Mouse (Mus musculus) megakaryocyte-erythroid progenitor cell, adult 5-6 weeks (primary cell): ENCODE measurements around the gene Eva1b. TPM values are rescaled to one million over a fixed set of nuclear protein-coding genes. Genes with fewer than 3 reads are reported as not detected.

ENCODE experiments used
- ATAC-seq: replicated peaks from 2 replicates; pipeline ENCODE4 v1.8.0; 2016; ENCODE audit warnings: mild to moderate bottlenecking, inconsistent platforms; ENCODE audit not compliant: severe bottlenecking, poor library complexity, low FRiP score, low TSS enrichment
- total RNA-seq, 2 experiments: library from RNA; stranded (forward) in 1 of 2; stranded (reverse) in 1 of 2; fragments of 200-1000, 215-1000 nt in 1 of 2; fragments of >200 nt in 1 of 2; fragmentation: Nextera tagmentation in 1 of 2; gene quantifications; 2 replicates each; pipeline ENCODE4 v1.2.3; 2014 to 2017

The Eva1b gene
- total RNA-seq, 2 experiments from 2014 or later = not detected

DNA sequence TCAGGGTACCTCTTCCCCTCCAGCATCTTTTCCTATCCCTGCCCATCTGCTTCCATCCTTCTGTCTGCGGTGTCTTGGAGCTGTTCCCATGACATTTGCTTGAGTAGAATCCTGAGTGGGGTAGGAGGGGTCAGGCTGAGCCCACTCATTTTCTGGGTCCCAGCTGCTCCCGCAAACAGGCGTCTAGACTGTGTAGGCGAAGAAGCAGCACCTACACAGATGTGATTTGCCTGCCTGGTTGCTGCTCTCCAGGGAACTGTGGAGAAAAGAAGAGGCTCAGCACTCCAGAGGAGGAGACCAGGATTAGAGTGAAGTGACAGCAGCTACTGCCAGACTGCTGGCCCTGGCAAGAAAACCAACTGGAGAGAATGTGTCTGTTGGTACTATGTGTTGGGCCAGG lies 28.9 kb upstream of the Eva1b start:
- no peak for ATAC-seq

DNA sequence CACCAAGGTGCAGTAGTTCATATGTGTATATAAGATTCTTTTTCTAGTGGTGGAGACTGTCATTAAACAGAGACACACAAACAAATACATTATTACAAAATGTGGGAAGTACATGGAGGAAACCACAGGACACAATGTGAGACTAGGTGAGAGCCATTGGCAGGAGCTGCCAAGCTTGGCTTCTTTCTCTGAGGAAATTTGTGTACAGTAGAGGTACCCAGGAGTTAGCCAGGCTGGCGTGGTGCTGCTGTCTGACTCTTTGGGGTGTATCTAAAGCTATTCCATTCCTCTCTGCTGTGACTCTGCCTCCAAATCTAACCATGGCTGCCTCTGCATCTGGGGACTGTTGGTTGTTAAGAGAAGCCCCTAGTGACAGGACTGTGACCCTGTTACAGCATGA lies 28.5 kb upstream of the Eva1b start:
- ATAC-seq = no peak

GRCm38 (mm10) chr4:126120052-126120451 lies 27.5 kb upstream of the Eva1b start:
- ATAC-seq = no peak

GRCm38 (mm10) chr4:126120506-126120905 lies 27.0 kb upstream of the Eva1b start:
- no peak for ATAC-seq

- no peak for ATAC-seq
Observed at GRCm38 (mm10) chr4:126123309-126124040, 24.1 kb upstream of the Eva1b start.

- ATAC-seq = no peak
Observed at GRCm38 (mm10) chr4:126130502-126130901, 17.0 kb upstream of the Eva1b start.

DNA sequence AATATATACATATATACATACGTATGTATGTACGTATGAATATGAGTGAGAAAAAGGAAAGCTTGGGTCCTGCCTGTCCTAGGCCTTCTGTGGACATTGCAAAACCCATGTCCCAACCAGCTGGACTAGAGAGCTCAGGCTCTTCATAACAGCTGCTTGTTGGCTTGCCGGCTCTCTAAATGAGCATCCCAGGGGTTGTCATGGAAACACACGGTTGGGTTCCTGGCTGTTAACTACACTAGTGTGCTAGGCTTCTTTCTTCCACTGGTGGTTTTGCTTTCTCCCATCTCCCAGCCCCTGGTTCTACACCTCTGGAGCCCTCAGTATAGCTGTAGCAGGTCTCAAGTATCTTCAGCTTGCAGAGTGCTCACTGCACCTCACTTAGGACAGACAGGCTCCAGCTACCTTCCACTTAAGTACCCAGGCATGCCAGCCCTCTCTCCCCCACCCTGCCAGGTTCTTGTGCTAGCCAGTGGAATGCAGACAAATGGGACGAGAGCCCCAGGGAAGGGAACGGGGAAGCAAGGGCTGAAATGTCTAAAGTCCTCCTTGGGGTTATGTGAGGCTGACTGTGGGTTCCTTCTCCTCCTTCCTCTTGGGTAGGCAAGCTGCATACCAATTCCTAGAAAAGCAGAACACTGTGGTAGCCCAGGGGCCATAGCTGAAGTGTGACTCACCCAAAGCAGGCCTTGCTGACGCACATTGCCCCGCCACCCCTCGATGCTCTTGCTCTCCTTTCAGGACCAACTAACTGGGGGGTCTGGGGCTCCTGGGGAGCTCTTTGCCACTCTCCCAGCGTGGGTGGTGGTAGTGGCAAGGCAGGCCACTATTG lies 16.0 kb upstream of the Eva1b start:
- ATAC-seq = no peak

DNA sequence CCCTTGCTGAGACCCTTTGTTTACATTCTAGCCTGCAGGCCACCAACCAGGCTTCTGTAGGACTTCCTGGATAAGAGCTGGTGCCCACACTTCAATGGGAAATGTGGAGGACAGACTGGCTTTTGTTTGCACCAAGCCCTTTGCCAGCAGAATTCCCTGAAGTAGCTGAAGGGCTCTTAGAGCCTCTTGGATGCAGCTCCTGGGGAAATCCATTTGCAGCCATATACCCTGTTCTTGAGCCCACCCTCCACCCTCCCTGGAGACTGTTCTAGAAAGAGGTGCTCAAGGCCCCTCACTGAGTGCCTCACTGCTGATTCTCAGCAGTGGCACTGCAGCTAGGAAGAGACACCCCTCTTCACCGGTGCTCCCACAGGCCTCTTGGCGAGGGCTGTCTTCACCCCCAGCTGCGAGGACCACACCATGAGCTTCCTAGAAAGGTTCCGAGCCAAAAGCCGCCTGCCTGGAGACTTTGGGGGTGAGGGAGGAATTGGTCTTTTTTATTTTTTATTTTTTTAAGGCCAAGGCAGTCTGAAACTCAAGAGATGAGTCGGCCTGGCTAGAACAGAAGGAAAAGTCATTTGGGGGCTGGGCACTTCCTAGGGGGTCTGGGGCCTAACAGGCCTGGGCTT lies 14.8 kb upstream of the Eva1b start:
- no peak for ATAC-seq

DNA sequence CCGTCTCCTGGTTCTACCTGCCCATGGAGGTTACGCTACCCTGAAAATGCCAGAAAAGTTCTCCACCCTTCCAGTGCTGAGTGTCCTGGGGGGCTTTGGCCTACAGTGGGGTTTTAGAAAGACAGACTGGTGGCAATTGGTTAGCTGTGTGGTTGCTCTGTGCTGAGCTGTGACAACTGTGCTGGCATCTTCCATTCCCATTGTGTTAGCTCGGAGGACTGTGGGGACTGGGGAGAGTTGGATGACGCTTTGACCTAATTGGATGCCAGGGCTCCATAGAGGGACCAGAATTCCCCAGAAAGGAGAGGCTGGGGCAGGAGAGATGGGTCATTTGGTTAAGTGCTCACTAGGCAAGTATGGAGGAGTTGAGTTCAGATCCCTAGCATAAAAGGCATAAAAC lies 13.3 kb upstream of the Eva1b start:
- no peak for ATAC-seq

GRCm38 (mm10) chr4:126134639-126135038 lies 12.9 kb upstream of the Eva1b start:
- ATAC-seq = no peak

- no peak for ATAC-seq
Observed at GRCm38 (mm10) chr4:126137773-126138172, 9.8 kb upstream of the Eva1b start.

GRCm38 (mm10) chr4:126141021-126141420 lies 6.5 kb upstream of the Eva1b start:
- ATAC-seq = no peak

- no peak for ATAC-seq
Observed at GRCm38 (mm10) chr4:126145396-126145795, 2.1 kb upstream of the Eva1b start.

DNA sequence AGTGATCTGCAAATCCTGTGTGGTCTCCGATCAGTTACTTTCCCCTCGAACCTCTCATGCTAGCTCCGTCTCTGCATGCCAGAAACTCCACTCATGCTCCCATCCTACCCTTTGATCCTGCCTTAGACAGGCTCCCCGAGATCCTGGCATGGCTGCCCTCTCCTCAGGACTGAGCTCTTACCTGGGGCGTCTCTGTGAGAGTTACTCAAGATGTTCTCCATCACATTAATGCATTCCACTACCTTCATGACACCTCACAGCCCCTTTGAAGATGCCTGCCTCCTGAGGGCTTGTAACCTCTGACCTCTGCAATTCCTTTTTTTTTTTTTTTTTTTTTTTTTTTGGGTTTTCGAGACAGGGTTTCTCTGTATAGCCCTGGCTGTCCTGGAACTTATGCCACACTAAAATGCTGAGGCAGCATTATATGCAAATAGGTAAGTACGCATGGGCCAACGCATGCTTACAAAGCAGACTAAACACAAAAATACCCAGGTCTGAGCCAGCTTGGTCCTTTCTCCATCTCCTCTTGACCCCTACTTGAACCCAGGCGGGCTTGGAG lies 491 bp upstream of the Eva1b start:
- no peak for ATAC-seq

GRCm38 (mm10) chr4:126148161-126148961 lies 817 bp downstream of the Eva1b start:
- ATAC-seq = 0 out of 2 replicates have a peak, but pooled peaks have one; percentile 11

DNA sequence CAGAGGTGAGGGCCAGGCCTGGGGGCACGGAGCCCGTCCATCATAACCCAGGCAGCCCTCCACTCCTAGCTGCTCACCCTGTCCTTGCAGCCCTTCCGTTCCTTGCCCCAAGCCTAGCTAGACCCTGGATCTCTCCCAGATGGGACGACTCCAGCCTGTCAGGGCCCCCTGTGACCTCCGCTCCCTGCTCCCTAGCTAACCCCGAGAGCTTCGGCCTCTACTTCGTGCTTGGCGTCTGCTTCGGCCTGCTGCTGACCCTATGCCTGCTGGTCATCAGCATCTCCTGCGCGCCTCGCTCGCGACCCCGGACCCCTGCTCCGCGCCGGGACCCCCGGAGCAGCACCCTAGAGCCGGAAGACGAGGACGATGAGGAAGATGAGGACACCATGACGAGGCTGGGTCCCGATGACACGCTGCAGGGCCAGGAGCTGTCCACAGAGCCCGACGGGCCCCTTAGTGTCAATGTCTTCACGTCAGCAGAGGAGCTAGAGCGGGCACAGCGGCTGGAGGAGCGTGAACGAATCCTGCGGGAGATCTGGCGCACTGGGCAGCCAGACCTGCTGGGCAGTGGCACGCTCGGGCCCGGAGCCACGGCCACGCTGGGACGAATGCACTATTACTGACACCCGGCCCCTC lies 1.6 kb downstream of the Eva1b start:
- ATAC-seq = no peak

GRCm38 (mm10) chr4:126149798-126150197 lies 2.3 kb downstream of the Eva1b start:
- ATAC-seq = no peak

DNA sequence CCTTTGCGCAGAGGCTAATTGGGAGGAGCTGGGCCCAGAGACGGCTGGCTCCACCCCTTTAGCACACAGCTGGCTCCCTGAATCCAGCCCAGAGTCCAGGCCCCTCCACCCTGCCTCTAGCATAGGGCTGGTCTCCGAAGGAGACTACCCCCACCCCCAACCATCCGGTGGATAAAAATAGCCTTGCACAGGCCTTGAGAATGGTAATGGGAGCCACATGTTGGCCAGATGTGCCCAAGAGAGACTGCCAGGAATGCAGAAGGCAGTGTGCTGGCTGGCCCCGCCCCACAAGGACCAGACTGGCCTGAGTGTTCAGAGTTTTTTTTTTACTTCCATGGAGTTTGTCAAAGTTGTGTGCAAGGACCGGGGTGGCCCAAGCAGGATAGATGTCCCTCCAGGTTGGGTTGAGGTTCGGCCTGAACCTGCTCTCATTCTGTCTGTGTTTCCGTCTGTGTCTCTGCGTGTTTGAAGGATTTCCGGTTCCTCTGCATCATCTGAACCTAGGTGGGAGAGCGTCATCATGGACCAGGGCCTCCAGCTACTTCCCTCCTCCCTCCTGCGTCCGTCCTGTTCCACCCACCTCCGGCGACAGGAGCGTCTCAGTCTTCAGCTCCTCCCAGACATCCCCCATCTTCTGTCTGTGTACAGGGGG lies 2.9 kb downstream of the Eva1b start:
- ATAC-seq = no peak
